Mouse (Mus musculus): ENCODE results near the gene Btbd10. TPM values are rescaled to one million over a fixed set of nuclear protein-coding genes. Genes with fewer than 3 reads are reported as not detected.
A peak's percentile ranks its signal among the peaks of the same experiment; 100 is the strongest.

Btbd10 gene
- not detected in 2 replicates for polyA plus RNA-seq (2012; ENCODE audit: insufficient read depth, insufficient read length, low replicate concordance, missing spikeins)

DNA sequence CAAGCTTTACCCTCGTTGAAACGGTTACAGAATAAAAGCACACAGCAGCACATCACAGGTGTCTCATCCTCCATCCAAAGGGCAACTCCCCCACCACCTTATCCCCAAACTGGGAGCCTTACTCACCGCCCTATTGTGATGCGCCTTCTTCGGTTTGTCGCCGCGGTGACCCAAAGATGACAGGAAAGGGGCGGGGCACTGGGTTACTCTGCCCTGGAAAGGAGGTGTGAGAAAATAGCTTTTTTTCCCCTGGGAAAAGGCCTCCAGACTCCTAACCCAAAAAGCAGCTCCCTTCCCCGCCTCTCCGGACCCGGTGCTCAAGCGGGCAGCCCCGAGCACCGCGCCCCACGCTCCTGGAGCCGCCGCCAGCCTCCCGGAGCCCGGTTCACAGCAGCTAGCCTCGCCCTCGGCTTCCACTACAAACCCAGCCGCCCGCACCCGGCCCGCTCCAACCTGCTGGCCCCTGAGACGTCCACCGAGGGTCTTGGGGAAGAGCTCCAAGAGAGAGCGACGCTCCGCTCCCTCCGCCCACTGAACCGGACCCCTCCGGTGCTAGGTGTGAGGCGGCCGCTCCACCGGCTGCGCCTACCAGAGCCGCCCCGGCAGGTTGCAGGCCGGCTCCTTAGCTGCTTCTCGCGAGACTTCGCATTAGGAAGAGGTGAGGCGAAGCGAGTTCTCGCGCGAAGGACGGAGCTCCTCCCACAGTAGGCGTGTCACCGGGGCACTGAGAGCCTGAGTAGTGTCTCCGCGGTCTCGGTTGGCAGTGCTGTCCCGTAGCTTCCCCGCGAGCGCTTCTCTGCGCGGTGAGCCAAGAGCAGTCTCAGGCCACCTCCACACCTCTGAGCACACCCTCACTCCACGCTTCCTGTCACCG is at the start of gene Btbd10:
TSS of gene Btbd10 (minus strand) at position 647 of the 874 bp plus-strand sequence.
- Histone ChIP-seq H3K4me3 (ENCODE audit: insufficient read depth, low read depth, low read length) (peak within 1 kb of the TSS; percentile 82), H3K27ac (ENCODE audit: insufficient read depth, low read depth, low read length) (peak within 1 kb of the TSS; percentile 41), H3K4me1 (ENCODE audit: control insufficient read depth, insufficient read depth, low read length) (peaks cover 4% of the 10 kb centered on the region)
- TF ChIP-seq CTCF (IDR thresholded peaks at IDR 0.05; ENCODE audit: insufficient read depth, low read depth, low read length) (no peak), POLR2A (IDR thresholded peaks at IDR 0.05; ENCODE audit: insufficient read depth, low read depth, low read length) (peak; percentile 95)
- under 1% methylated on average over 64 of the region's 64 CpGs for WGBS

DNA sequence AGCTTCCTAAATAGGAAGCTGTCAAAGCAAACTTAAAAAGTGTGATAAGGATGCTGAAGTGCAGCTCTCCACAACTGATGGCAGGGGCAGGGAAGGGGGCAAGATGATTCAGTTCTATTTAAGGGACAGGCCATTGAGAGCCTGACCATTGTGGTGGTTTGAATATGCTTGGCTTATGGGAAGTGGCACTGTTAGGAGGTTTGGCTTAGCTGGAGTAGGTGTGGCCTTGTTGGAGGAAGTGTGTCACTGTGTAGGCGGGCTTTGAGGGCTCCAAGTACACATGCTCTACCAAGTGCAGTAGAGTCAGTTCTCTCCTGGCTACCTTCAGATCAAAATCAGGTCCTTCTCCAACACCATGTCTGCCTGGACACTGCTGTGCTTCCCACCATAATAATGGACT is 47.3 kb upstream of the Btbd10 start:
- Histone ChIP-seq H3K4me1 (ENCODE audit: control insufficient read depth, insufficient read depth, low read length) (peaks cover 2% of the 10 kb centered on the region; the same call in 1 of the 2 replicates), H3K27ac (ENCODE audit: insufficient read depth, low read depth, low read length) (no peak overlapping the region), H3K4me3 (ENCODE audit: insufficient read depth, low read depth, low read length) (no peak overlapping the region)
- 100% methylated on average over 1 of the region's 1 CpGs for WGBS
- TF ChIP-seq CTCF (IDR thresholded peaks at IDR 0.05; ENCODE audit: insufficient read depth, low read depth, low read length), result no peak
- TF ChIP-seq POLR2A (IDR thresholded peaks at IDR 0.05; ENCODE audit: insufficient read depth, low read depth, low read length), result no peak

GRCm38 (mm10) chr7:113415256-113415655 is 46.1 kb upstream of the Btbd10 start:
- no peak overlapping the region for H3K4me3 ChIP-seq (ENCODE audit: insufficient read depth, low read depth, low read length)
- H3K4me1 ChIP-seq (ENCODE audit: control insufficient read depth, insufficient read depth, low read length), result peaks cover 2% of the 10 kb centered on the region; the same call in 1 of the 2 replicates
- H3K27ac ChIP-seq (ENCODE audit: insufficient read depth, low read depth, low read length), result no peak overlapping the region
- TF ChIP-seq POLR2A (IDR thresholded peaks at IDR 0.05; ENCODE audit: insufficient read depth, low read depth, low read length) (no peak), CTCF (IDR thresholded peaks at IDR 0.05; ENCODE audit: insufficient read depth, low read depth, low read length) (no peak)
- whole genome bisulfite sequencing, result 67% methylated on average over 3 of the region's 3 CpGs

DNA sequence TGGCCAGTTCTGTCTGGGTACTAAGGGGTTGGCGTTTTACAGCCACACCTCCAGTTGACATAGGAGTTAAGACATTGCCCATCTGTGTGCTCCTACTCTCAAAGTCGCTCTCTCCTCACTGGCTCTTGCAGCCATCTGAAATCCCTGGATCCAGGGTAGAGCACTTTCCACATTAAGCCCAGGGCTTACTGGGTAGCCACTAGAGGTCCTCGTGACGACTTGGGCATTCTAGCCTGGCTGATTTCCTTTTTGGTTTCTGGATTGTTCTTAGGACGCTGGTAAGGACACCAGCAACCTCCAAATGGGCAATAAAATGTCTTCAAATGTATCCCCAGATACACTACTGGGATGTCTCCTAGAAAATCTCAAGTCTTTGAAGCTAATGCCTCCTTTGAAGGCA is 39.5 kb upstream of the Btbd10 start:
- H3K4me1 ChIP-seq (ENCODE audit: control insufficient read depth, insufficient read depth, low read length), result no peaks in the 10 kb centered on the region
- TF ChIP-seq CTCF (IDR thresholded peaks at IDR 0.05; ENCODE audit: insufficient read depth, low read depth, low read length), result no peak
- TF ChIP-seq POLR2A (IDR thresholded peaks at IDR 0.05; ENCODE audit: insufficient read depth, low read depth, low read length), result no peak
- no peak overlapping the region for H3K4me3 ChIP-seq (ENCODE audit: insufficient read depth, low read depth, low read length)
- no peak overlapping the region for H3K27ac ChIP-seq (ENCODE audit: insufficient read depth, low read depth, low read length)
- 62% methylated on average over 5 of the region's 5 CpGs for WGBS

GRCm38 (mm10) chr7:113398083-113398482 is 28.9 kb upstream of the Btbd10 start:
- Histone ChIP-seq H3K4me3 (ENCODE audit: insufficient read depth, low read depth, low read length) (no peak overlapping the region), H3K4me1 (ENCODE audit: control insufficient read depth, insufficient read depth, low read length) (no peaks in the 10 kb centered on the region), H3K27ac (ENCODE audit: insufficient read depth, low read depth, low read length) (no peak overlapping the region)
- no peak for TF ChIP-seq POLR2A (IDR thresholded peaks at IDR 0.05; ENCODE audit: insufficient read depth, low read depth, low read length)
- TF ChIP-seq CTCF (IDR thresholded peaks at IDR 0.05; ENCODE audit: insufficient read depth, low read depth, low read length), result no peak

DNA sequence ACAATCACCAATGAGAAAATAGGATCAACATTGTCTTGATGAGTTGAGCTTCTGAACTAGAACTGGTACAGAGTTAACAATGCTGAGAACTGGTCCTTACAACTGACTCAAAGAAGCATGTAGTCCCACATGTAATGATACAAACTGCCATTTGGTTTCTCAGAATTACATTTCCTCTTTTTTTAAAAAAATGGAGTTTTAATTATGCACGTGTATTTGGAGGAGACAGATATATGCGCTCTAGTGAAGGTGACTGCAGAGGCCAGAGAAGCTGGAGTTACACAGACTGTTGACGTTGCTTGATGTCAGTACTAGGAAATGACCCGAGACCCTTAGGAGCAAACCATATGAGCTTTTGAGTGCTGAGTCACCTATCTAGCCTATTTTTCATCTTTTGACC is 27.5 kb upstream of the Btbd10 start:
- TF ChIP-seq CTCF (IDR thresholded peaks at IDR 0.05; ENCODE audit: insufficient read depth, low read depth, low read length) (no peak), POLR2A (IDR thresholded peaks at IDR 0.05; ENCODE audit: insufficient read depth, low read depth, low read length) (no peak)
- 95% methylated on average over 4 of the region's 4 CpGs for WGBS

GRCm38 (mm10) chr7:113391619-113392018 is 22.4 kb upstream of the Btbd10 start:
- Histone ChIP-seq H3K27ac (ENCODE audit: insufficient read depth, low read depth, low read length) (no peak overlapping the region), H3K4me1 (ENCODE audit: control insufficient read depth, insufficient read depth, low read length) (no peaks in the 10 kb centered on the region), H3K4me3 (ENCODE audit: insufficient read depth, low read depth, low read length) (no peak overlapping the region)
- WGBS, result 89% methylated on average over 2 of the region's 2 CpGs
- TF ChIP-seq CTCF (IDR thresholded peaks at IDR 0.05; ENCODE audit: insufficient read depth, low read depth, low read length) (no peak), POLR2A (IDR thresholded peaks at IDR 0.05; ENCODE audit: insufficient read depth, low read depth, low read length) (no peak)

More for the DNA sequence above, 27.5 kb upstream of the Btbd10 start:
- H3K4me3 ChIP-seq (ENCODE audit: insufficient read depth, low read depth, low read length), result no peak overlapping the region
- no peaks in the 10 kb centered on the region for H3K4me1 ChIP-seq (ENCODE audit: control insufficient read depth, insufficient read depth, low read length)
- no peak overlapping the region for H3K27ac ChIP-seq (ENCODE audit: insufficient read depth, low read depth, low read length)

GRCm38 (mm10) chr7:113388470-113388869 is 19.3 kb upstream of the Btbd10 start, which contains the start of gene Pth:
Gene Pth, minus strand, starts transcription at chr7:113388570.
- H3K4me1 ChIP-seq (ENCODE audit: control insufficient read depth, insufficient read depth, low read length), result no peaks in the 10 kb centered on the region
- no peak within 1 kb of the TSS for H3K27ac ChIP-seq (ENCODE audit: insufficient read depth, low read depth, low read length)
- TF ChIP-seq POLR2A (IDR thresholded peaks at IDR 0.05; ENCODE audit: insufficient read depth, low read depth, low read length) (no peak), CTCF (IDR thresholded peaks at IDR 0.05; ENCODE audit: insufficient read depth, low read depth, low read length) (no peak)
- 93% methylated on average over 2 of the region's 2 CpGs for WGBS
- no peak within 1 kb of the TSS for H3K4me3 ChIP-seq (ENCODE audit: insufficient read depth, low read depth, low read length)
